In the genomic region with DNA sequence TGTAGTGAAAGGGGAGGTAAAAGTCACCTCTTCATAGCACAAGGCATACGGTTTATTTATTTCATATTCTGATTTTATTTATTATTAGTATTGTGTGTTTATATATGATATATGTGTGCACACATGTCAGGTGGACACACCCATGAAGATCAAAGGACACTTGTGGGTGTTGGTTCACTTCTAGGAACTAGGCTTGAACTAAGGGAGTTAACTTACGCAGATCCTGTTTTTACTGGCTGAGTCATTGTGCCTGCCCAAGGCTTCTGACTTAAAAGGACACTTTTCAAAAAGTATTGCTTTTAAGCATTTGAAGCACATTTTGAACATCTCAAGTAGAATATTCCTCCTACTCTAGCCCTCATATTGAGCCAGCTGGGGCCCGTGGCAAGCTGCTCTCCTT, we compare ENCODE assay signal across 22 mouse cellular contexts.
DNase-seq lines count a peak whose midpoint lies in the region; ATAC-seq lines count a peak whose summit lies in the region.
"Had no signal": no experiment of that assay in that cellular context is flagged by ENCODE, and none has a peak within 500 bp of the region (broad histone marks: within the 10 kb centered on the region; RNA-seq: fewer than 3 reads in every experiment).

No protein-coding gene starts in this region.

- no peak overlapping the region for H3K4me3 ChIP-seq in liver, embryonic 12.5 days
- no peak overlapping the region for H3K4me3 ChIP-seq in midbrain, embryonic 10.5 days
- H3K4me3 ChIP-seq: embryonic facial prominence, embryonic 15.5 days; heart, embryonic 12.5 days; hindbrain, embryonic 13.5 days; limb, embryonic 12.5 days; midbrain, embryonic 13.5 days had no signal

- 0 out of 2 replicates have a peak overlapping the region, but pooled peaks have one; percentile 16 for H3K4me2 ChIP-seq in liver, embryonic 12.5 days
- H3K4me2 ChIP-seq: embryonic facial prominence, embryonic 15.5 days; heart, embryonic 12.5 days; hindbrain, embryonic 13.5 days; limb, embryonic 12.5 days; lung, embryonic 14.5 days; midbrain, embryonic 13.5 days had no signal

- no peak overlapping the region for H3K9ac ChIP-seq in liver, embryonic 12.5 days
- H3K9ac ChIP-seq: embryonic facial prominence, embryonic 15.5 days; forebrain, postnatal 0 days; heart, embryonic 12.5 days; hindbrain, embryonic 13.5 days; limb, embryonic 12.5 days; lung, embryonic 14.5 days; midbrain, embryonic 13.5 days had no signal

- 60% methylated on average over 3 of the region's 3 CpGs for WGBS in liver, embryonic 12.5 days (ENCODE audit: insufficient replicate concordance)
- 90% methylated on average over 3 of the region's 3 CpGs for WGBS in midbrain, embryonic 10.5 days

- H3K27ac ChIP-seq in liver, embryonic 12.5 days: peak overlapping the region; percentile 56; the same call in 1 of the 2 replicates
- no peak overlapping the region for H3K27ac ChIP-seq in midbrain, embryonic 10.5 days (replicated peaks)
- H3K27ac ChIP-seq: embryonic facial prominence, embryonic 15.5 days; hindbrain, embryonic 13.5 days; limb, embryonic 12.5 days; macrophage; midbrain, embryonic 13.5 days had no signal

- no peaks in the 10 kb centered on the region for H3K27me3 ChIP-seq in liver, embryonic 12.5 days (replicated peaks)
- no peaks in the 10 kb centered on the region for H3K27me3 ChIP-seq in midbrain, embryonic 10.5 days (ENCODE audit: low read depth, poor library complexity, severe bottlenecking)
- H3K27me3 ChIP-seq: embryonic facial prominence, embryonic 15.5 days; heart, embryonic 12.5 days; hindbrain, embryonic 13.5 days; limb, embryonic 12.5 days; midbrain, embryonic 13.5 days had no signal

- H3K9me3 ChIP-seq in liver, embryonic 12.5 days (replicated peaks): no peaks in the 10 kb centered on the region
- H3K9me3 ChIP-seq in midbrain, embryonic 10.5 days (replicated peaks): no peaks in the 10 kb centered on the region
- H3K9me3 ChIP-seq: embryonic facial prominence, embryonic 15.5 days; G1E; heart, embryonic 12.5 days; hindbrain, embryonic 13.5 days; limb, embryonic 12.5 days; midbrain, embryonic 13.5 days had no signal

- ATAC-seq in liver, embryonic 12.5 days: peak; percentile 93
- ATAC-seq in megakaryocyte progenitor cell, adult 5-6 weeks (replicated peaks; ENCODE audit: poor library complexity): peak; percentile 56
- ATAC-seq: forebrain, postnatal 0 days; intestine, postnatal 0 days; midbrain, embryonic 13.5 days had no signal

- no peaks in the 10 kb centered on the region for H3K36me3 ChIP-seq in liver, embryonic 12.5 days
- H3K36me3 ChIP-seq in midbrain, embryonic 10.5 days: no peaks in the 10 kb centered on the region
- H3K36me3 ChIP-seq: embryonic facial prominence, embryonic 15.5 days; G1E; heart, embryonic 12.5 days; hindbrain, embryonic 13.5 days; limb, embryonic 12.5 days; midbrain, embryonic 13.5 days had no signal

- peak; percentile 43 for DNase-seq in T-cell, adult 2 months (ENCODE audit: low spot score)
- peak; percentile 54 for DNase-seq in c-Kit-positive CD71-positive TER-119-negative erythroid progenitor cells, embryonic 14.5 days (ENCODE audit: low read depth)
- no peak for DNase-seq in lung, postnatal 14 days
- no peak for DNase-seq in midbrain, embryonic 10.5 days (ENCODE audit: low spot score)
- no peak for DNase-seq in embryo, embryonic 10.5 days (ENCODE audit: low spot score)
- DNase-seq: cerebellum, adult 11 months; cerebellum, postnatal 14 days; forebrain, postnatal 0 days; heart, postnatal 14 days; lung, embryonic 14.5 days; right cerebral cortex, postnatal 14 days; spleen, adult 18-20 months had no signal

- H3K4me1 ChIP-seq in liver, embryonic 12.5 days: peaks cover 23% of the 10 kb centered on the region
- no peaks in the 10 kb centered on the region for H3K4me1 ChIP-seq in midbrain, embryonic 10.5 days
- H3K4me1 ChIP-seq: embryonic facial prominence, embryonic 15.5 days; heart, embryonic 12.5 days; hindbrain, embryonic 13.5 days; limb, embryonic 12.5 days; midbrain, embryonic 13.5 days had no signal

Comparison
In these comparisons a context has a peak if more than half of its experiments do, and no peak if none do; other contexts are left out.
1. DNase-seq: peak in T-cell, adult 2 months (single experiment) and c-Kit-positive CD71-positive TER-119-negative erythroid progenitor cells, embryonic 14.5 days (single experiment); none in lung, postnatal 14 days (single experiment), midbrain, embryonic 10.5 days (single experiment) and embryo, embryonic 10.5 days (single experiment).